Mouse (Mus musculus) myocyte (in vitro differentiated cells): Measurements from ENCODE around the gene N4bp2l1.

Source experiments
- MAX ChIP-seq: IDR thresholded peaks from one replicate; pipeline ENCODE4 v1.6.1; 2011; ENCODE audit warnings: low read depth, mild to moderate bottlenecking, control low read depth
- POLR2A ChIP-seq: IDR thresholded peaks from one replicate; pipeline ENCODE4 v1.6.1; 2011; ENCODE audit warnings: low read depth, mild to moderate bottlenecking, control low read depth, moderate library complexity; ENCODE audit not compliant: insufficient read length
- REST ChIP-seq: IDR thresholded peaks from one replicate; pipeline ENCODE4 v1.6.1; 2011; ENCODE audit warnings: mild to moderate bottlenecking, control low read depth, moderate library complexity; ENCODE audit not compliant: insufficient read depth, insufficient read length
- USF1 ChIP-seq: IDR thresholded peaks from one replicate; pipeline ENCODE4 v1.6.1; 2011; ENCODE audit warnings: low read depth, mild to moderate bottlenecking, control low read depth, moderate library complexity

- TF ChIP-seq USF1: no peak
- no peak for TF ChIP-seq POLR2A
- TF ChIP-seq REST: no peak
- no peak for TF ChIP-seq MAX
These were observed 32.6 kb downstream of the N4bp2l1 start for GRCm38 (mm10) chr5:150564426-150564825.
